Mouse (Mus musculus) spleen, postnatal 14 days (tissue): ENCODE measurements around the gene Necab2.

ENCODE experiments used
- DNase-seq, 2 experiments: peaks; one replicate each; pipeline ENCODE4 v3.0.0; 2021 to 2022; ENCODE audit warnings: low spot score in 2 of 2

The Necab2 gene

GRCm38 (mm10) chr8:119446211-119446989, at the start of gene Necab2:
Gene Necab2 (plus strand): TSS chr8:119446719.
- peak; percentile 47 to 70 for DNase-seq

DNA sequence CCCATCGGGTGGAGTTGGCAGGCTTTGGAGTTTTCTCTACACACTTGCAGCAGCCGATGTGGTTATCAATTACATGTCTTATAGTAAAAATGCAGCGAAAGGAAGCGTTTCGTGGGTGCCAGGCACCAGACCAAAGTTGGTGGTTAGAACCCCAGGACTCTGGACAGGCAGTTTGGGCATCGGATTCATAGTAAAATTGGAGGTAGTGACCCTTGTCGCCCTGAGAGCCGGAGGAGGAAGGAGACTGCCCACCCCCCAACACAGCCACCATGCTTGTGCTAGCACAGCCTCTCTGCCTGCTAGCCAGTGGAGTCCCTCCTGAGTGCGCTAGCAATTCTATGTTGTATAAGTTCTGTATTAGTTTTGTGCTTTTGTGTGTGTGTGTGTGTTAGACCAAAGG, 48.0 kb upstream of the Necab2 start:
- no peak for DNase-seq

- DNase-seq: no peak
Measured at GRCm38 (mm10) chr8:119399255-119399654, 47.3 kb upstream of the Necab2 start.

DNA sequence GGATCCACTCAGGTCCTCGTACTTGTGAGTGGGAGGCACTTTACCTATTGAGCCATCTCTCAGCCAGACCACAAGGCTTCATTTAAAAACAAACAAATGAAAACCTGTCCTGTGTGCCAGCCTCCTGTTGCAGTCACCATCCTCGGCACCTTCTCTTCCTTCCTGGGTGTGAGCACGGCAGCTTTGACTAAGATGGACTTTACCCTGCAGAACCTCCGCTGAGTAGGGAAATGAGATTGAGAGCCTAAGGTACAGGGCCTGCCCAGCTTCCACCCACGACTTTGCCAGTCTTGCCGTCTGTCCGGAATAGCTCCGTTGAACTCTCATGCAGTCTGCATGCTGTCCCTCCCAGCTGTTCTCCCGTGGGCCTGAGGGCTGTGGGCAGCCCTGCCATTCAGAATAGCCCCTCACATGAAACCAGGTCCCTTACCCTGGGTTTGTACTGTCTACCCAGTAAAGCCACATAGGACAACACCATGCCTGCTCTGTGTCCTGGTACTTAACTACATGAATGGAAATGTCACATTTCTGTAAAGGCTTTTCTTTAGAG, 46.3 kb upstream of the Necab2 start:
- DNase-seq: no peak

DNA sequence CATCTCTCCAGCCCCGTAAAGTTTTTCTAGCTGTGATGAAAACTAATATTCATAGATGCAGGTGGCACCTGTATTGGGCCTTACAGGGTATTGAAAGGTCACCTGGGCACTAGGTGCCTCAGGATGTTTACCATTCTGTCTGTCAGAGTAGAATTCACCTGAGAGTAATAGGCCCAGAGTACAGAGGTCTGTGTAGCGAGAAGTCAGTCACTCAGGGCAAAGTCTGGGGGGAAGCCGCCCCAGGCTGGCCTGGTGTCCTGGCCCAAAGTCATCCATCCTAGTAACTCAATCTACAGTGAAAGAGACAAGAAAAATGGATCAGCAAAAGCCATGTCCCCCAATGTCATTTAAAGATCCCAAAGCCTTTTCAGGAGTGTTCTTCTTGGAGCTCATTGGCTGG, 45.6 kb upstream of the Necab2 start:
- no peak for DNase-seq

DNA sequence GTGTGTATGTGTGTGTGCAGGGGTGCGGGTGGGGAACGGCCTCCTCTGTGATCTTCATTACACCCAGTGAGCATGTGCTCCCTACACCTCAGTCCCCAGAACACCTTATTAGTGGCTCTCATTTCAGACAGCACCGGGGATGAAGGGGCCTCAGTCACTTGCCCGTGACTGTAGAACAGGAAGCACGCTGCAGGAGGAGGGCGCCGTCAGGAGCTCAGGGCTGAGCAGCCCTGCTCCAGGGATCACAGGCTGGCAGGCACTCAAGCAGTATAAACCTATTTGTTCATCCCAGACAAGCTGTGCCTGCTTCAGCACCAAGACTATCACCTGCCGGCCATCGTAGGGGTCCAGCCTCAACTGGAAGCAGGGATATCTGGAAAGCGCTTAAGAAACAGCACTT, 42.6 kb upstream of the Necab2 start:
- no peak for DNase-seq

GRCm38 (mm10) chr8:119404648-119405047, 41.9 kb upstream of the Necab2 start:
- no peak for DNase-seq

- no peak for DNase-seq
Measured at GRCm38 (mm10) chr8:119408311-119408710, 38.2 kb upstream of the Necab2 start.

DNA sequence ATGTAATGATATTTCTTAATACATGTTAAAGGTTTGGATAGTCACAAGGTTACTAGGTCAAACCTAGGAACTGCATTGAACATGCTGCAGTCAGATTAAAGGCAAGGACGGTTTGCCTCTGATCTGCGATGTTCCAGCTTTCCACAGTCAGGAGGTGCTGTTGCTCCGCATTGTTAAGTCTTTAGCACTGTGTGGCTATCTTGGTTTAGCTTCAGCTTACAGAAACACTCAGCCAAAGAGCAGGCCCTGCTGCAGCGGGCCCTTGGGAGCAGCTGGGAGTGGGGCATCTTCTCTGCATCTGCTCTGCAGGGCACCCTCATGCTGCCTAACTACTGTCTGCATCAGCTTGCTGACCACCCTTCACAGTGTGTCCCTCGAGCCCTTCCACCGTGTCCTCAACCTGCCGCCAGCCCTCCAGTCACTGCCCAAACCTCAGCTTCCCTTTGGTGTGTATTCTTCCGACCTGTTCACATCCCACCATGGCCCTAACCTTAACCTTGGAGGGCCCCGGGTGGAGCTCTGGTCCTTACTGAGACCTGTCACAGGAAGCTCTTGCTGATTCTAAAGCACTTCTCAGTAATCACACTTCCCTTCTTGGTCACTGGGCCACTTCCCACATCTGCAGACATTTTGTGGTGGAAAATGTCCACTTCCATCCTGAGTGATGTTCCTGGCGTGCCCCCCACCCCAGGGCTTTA, 34.3 kb upstream of the Necab2 start:
- no peak for DNase-seq

DNA sequence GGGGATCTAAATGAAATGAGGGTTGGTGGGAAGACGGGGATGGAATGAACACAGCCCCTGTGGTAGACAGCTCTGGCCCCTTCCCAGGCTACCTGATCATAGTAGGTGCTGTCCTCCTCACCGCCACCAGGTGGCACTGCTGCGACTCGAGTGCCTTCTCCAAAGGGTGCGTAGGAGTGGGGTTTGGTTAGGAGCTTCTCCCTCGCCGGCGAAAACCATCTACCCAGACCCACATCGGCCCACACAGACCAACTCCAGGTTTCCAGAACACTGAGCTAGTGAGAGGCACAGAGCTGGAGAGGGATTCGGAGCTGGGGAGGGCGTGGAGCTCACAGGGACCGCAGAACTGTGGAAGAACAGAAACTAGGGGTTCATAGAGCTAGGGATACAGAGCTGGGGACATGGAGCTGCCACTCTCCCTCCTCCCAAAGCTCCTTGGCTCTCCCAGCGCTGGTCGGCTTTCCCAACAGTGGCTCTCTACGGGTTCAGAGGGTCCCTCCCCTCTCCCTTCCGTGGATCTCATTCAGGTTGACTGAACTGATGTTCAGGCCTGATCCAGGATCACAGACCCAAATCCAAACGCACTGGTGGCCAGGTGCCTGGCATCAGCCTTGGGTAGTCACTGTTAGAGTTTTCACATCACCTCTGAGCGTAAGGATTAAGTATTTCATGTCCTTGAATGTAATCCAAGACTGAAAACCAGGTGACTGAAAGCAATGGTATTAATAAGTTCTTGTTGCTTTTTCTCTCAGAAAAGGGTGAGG, 33.6 kb upstream of the Necab2 start:
- peak; percentile 40 to 69 for DNase-seq

DNA sequence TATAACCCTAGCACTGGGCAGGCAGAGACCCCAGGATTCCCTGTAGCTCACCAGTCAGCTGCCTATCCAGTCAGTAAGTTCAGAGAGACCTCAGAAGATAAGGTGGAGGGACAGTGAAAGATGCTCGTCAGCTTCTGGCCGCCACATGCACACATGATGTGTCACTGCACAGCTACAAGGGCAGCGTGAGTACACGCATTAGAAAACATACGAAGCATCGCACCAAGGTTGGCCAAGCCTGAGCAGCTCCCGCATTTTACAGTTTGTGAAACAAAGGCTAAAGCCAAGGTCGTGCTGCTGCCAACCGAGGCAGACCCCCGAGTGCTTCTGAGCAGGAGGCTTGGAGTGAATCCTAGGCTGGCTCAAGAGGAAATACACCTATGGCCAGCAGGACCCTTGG, 32.9 kb upstream of the Necab2 start:
- no peak for DNase-seq

DNA sequence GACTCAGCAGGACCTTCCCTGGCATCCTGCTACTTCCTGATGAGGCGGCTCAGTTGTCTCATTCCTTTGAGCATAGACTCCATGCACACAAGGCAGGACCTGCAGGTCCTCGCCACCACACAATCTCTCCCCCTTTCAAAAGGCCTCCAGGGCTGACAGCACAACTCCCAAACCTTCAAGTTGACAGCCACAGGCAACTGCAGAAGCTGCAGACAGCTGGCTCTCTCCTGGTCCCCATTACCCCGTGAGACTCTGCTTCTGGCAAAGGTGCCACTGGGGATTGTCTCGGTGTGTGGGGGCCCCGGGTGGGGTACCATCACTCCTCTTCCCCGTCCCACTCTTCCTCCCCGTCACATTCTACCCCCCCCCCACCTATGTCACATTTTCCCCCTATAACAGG, 26.2 kb upstream of the Necab2 start:
- no peak for DNase-seq

DNA sequence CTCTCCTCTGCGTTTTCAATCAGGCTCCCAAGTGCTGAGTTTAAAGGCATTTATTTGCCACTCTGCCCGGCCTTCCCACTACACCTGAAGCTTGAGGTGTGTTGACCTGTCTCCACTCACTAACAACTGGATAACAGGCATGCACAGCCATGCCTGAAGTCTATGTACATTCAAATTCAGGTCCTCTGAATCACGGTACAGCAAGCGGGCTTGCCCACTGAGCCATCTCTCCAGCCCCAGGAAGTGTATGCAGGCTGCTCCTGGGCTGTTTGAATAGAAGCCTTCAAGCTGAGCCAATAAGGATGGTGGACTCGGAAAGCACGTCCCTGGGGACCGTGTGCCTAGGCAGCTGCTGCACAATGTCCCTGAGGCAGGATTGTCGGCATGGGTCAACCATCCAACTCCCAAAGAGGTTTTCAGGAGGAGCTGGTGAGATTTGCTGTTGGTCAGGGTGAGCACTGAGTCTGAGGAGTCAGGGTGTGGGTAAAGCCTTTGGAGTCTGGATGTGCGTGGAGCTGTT, 24.9 kb upstream of the Necab2 start:
- DNase-seq: no peak

DNA sequence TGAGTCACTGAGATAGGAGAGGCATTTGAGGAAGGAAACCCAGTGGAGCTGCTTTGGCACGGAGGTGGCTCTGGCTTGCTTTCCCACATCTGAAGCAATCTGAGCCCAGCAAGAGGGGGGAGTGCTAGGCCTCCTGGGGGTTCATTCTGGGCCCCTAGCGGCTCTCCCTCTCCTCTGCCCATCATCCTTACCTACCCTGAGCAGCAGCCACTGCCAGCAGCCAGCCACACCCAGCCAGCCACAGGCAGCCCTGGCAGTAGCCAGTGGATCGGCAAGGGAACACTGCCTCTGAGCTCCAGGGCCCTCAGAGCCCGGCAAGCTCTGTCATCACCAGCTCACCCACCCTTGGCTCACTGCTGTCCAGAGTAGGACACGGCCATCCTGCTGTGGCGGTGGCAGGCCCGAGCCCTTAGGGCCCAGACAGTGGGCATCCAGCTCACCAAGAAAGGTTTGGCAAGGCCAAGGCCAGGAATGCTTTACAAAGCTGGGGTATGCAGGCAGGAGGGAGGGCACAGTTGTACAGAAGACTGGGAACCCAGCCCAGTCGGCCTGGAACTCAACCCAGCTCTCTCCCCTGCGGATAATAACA, 24.3 kb upstream of the Necab2 start:
- no peak for DNase-seq

DNA sequence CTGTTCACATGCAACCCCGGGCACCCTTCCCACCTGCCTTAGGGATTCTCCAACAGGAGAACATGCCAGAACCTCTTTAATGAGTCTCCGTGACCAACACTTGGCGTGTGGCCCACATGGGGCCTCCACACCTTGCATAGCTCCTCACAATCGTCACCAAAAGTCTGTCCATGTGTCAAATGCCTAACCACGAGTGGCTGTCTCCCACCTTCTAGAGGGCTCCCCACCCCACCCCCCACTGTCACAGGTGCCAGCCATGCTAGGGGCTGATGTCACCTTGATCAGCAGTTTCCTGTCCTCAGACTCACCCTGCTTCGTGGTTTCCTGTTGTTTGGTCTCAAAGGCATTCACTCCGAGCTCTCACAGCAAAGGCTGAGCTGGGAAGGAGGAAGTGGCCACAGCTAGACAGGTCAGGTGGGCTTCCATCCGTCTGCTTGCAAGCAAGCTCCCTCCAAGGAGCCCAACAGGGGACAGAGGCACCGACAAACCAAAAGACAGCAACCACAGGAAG, 22.8 kb upstream of the Necab2 start:
- DNase-seq: peak; percentile 33 to 59

DNA sequence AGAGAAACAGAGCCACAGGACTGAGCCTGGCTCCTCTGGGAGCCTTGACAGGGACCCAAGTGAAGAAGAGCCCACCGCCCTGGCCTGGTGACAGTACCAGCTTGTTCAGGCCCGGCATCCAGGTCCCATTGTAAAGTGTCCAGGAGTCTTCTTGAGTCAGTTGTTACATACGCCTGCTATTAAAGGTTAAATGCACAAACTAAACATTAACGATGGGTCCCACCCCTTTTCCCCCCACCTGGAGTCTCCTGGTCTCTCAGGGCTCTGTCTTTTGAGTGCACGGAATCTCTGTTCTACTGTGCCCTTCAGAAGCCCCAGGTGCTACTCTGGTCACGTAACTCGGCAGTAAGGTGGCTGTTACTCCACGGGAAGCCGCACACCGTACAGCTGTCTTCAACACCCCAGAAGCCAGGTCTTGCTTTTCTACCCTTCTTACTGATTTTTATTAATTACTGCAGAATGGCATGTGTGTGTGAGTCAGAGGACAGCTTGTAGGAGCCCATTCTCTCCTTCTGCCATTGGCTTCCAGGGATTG, 22.3 kb upstream of the Necab2 start:
- DNase-seq: no peak

DNA sequence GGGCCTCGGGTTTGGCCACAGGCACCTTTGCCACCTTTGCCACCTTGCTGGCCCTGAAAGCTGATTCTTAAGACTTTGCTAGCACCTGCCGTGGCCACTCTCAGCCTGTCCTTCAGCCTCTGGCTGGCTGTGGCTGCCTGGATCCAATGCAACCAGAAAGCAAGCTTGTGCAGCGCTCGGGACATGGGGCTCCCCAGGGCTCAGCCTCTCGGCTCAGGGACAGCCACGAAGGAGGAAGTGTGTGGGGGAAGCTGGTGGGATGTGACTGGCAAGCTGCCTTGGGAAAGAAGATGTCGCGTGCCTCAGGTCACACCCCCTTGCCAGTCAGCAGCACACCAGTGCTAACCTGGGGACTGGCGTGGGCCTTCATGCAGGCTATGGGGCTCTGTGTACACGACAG, 21.8 kb upstream of the Necab2 start:
- DNase-seq: no peak

DNA sequence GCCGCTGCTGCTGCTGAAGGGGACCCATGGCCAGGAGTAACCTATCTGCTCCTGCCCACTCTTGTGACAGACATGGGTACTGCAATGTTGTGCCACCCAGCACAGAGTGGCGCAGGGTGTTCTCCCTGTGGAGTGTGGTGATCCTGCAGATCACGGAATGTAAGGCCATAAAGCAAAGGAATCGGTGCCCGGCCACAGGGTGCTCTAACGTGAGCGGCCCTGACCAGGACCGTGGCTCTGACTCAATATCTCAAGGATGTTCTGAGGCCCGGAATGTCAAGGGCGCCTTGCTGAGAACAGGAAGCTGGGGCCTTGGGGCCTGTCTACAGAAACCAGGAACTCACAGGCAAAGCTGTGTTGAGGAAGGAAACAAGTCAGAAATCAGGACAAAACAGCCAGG, 21.0 kb upstream of the Necab2 start:
- DNase-seq: peak in 1 of 2 experiments; percentile 32

DNA sequence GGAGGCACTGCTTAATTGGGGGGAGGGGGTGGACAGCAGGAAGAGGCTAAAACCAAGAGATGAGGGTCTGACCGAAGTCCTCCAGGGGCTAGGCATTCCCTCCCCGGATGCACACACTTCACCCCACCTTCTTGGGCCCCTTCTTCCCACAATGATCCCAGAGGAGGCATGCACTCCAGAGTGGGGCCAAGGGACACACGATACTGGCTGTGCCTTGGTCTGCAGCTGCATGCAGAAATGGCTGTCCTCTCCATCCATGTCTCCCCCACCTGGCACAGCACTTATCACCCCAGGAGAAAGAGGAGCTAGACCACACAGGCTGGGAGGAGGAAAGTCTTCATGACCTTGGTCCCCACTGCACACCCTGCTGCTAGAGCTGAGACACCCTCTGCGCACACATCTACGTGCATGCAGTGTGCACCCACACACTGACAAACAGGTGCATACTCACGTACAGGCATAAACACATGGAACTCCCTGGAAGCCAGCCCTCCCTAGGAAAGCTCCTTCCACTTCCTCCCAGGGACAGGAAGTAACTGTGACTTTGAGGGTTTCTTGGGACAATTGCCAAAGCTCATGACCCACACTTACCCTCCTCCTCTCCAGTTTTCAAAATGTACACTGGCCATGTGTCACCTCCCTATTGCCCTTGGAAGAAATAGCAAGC, 20.3 kb upstream of the Necab2 start:
- no peak for DNase-seq

- no peak for DNase-seq
Measured at GRCm38 (mm10) chr8:119427634-119428349, 18.7 kb upstream of the Necab2 start.
